Mouse (Mus musculus): ENCODE data around the gene Nphp3.

Nphp3 gene

DNA sequence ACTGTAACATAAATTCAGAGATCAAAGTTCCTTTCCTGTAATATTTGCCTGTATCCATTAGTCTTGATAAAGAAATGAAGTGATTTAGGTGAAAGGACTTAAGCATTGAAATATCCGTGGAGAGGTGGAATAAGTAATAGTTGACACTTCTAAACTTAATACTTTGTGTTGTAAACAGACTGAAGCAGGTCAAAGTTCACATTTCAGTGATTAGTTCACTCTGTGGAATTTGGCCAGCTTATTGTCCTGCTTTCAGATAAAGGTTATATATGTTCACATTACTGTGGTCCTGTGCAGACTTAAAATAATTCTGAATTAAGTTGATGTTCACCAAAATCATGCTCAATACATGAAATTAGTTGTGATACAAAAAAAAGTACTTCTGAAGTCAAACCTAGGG lies 62.2 kb downstream of the Nphp3 start:
- DNase-seq, result no peak

DNA sequence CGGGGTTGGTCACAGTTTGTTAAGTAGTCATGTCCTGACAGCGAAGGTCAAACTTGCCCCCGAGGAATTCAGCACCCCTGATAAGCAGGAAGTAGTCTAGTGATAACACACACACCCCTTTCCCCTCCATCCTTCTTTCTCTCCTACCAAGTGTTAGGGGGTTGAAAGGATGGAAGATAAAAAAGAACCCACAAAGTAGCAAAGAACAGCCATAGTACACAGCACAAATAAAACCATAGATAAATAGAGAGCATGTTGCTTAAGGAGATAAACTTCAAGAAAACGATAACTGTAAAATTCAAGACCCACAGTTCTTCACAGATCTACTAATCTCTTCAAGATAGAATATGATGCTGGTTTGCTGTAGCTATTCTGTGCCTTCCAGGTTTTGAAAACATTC lies 67.9 kb downstream of the Nphp3 start:
- DNase-seq, result no peak

DNA sequence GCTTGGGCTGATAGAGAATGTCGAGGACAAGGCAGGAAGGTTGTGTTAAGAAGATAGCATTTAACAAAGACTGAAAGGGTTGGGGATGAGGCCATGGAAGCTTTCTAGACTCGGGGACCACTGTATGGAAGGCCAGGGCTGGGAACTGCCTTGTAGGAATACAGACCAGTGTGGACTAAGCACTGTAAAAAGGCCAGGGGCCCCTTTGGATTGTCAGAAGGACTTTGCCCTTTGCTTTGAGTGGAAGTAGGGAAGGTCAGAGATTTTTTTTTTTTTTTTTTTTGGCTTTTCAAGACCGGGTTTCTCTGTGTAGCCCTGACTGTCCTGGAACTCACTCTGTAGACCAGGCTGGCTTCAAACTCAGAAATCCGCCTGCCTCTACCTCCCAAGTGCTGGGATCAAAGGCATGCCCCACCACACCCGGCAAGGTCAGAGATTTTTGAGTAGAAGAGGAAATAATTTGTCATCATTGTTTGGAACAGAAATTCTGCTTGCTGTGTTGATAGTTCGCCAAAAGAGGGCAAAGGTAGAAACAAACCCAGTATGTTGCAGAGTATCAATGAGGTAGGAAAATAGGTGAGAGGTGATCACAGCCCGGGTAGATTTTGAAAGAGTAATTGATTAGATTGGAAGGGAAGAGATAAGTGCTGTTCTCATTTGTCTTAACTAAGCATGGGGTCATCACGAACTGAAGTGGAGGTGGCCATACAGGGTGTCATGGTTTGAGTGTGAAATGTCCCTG lies 68.7 kb downstream of the Nphp3 start:
- DNase-seq, result no peak

DNA sequence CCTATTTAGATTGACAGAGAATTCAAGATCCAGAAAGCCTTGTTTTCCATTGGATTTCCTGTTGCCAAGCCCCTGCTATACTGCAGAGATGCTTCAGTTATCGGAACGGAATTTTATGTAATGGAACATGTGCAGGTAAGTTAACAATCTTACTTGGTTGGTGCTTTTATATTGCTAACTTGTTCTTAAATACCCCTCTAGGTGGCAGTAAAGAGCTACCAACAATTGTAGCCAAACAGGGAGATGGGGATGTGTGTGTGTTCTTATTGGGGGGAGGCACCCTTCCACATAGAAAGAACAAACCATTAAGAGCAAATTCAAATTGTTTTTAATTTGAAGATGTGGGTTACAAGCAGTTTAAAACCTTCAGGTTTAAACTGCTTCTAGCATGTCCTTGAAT lies 73.5 kb downstream of the Nphp3 start:
- DNase-seq, result no peak

DNA sequence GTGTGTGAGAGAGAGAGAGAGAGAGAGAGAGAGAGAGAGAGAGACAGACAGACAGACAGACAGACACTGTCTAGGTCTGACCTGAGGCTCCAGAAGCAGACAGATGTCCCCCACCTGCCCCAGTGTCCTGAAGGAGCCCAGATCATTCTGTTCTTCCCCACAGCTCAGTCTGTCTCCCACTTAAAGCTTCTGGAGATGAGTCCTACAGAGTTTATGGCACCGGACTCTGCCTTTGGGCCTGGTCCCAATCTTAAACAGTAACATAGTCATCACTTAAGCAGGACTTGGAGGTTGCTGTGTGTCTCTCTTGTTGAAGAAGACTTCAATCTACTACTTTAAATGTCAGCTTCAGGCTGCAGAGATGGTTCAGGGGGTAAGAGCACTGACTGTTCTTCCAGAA lies 76.4 kb downstream of the Nphp3 start:
- no peak for DNase-seq

DNA sequence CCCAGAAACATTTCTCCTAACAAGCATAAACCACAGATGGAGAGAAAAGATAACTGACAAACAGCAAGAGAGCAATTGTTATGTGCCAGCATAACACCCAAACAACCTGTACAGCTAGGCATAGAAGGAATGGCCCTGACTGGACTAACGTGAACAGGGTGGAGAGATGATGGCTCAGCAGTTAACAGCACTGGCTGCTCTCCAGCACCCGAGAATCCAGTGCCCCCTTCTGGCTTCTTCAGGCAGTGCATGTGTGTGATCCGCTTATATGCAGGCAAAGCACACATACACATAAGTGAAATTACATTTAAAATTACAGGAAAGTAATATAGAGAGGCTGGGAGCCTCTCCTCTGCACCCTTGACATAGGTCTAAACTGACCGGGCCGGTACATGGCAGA lies 77.0 kb downstream of the Nphp3 start:
- DNase-seq, result no peak

DNA sequence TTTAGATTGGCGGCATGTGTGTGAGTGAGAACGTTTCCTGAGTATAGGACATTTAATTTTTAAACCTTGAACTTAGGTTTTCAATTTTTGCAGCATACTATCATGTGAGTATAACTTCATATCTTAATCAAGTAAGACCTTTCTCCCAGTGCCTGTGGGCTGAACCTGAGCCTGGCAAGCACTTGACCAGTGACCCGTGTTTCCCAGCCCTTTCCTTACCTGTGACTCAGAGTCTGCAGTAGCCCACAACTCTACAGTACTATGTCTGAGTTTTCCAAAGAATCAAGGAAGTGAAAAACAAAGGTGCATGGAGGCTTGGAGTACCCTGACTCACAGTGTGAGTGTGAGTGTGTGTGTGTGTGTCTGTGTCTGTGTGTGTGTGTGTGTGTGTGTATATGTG lies 77.7 kb downstream of the Nphp3 start:
- no peak for DNase-seq

DNA sequence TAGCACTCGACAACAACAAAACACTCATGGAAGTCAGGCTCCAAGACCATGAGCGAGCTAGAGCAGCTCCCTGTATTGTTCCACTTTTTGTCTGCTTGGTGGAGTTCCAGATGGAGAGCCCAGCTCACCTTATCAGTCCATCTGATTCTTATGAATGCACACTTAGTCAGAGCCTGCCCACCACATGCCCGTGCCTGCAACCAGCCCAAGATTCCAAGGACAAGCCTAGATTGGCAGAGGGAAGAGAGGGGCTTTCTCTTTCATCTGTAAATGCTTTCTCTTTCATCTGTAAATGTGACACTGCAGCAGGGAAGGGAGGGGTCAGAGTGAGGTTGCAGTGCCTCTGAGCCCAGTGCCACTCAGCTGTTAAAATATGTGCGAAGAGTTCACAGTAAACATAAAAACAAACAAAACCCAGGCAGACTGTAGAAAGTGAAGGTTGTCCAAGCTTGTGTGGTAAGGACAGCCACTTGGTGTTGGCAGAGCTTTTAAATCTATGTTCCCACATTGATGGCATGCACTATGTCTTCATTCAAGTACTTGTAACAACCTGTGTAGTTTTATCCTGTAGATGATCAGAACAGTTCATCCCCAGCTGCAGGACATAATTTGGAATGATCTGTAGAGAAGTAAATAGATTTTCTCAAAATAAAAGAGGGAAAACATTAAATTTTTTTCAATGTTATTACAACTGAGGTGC lies 83.5 kb downstream of the Nphp3 start:
- no peak for DNase-seq

DNA sequence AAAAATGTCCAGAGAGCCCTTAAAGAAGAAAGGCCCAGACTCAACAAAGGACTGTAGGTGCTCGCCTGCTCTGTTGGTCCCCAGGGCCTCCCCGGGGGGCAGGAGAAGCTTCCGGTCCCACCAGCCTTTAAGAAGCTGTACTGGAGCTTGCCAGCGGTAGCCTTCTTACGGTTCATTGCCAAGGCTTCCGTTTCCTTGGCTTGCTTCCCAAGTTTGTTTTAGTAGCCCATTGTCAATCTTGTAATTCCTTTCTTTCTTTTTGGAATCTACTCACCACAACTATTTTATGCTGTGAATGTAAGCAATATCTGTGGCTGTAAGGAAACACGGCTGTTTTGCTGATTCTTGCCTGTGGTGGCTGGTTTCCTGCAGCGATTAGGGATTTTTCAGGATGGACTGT lies 86.2 kb downstream of the Nphp3 start:
- no peak for DNase-seq

DNA sequence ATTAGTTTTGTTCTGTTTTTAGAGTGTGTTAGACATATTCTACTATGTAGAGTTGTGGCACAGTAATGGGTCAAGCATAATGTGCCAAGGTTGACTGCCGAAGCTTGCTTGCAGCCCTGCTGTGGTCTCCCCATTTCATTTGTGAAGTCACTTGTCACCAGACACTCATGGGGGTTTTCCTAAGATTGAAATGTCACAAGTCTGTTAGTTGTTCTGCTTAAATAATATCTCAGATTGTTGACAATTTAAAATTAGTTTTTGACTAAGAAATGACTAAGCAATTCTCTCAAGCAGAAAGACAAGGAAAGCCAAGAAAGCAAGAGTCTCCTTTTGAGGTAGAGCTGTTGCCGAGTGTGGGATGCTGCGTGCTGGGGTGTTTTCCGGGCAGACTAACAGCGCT lies 90.6 kb downstream of the Nphp3 start:
- no peak for DNase-seq

Measured in right cerebral cortex, adult 18-20 months (tissue).